Mouse (Mus musculus) heart, adult 2 months (tissue): ENCODE measurements around the gene Ccr2.

Experiments
- EP300 ChIP-seq: fragments of 200-500 bp; IDR thresholded peaks from 2 replicates; pipeline ENCODE4 v1.6.1; 2011; ENCODE audit warnings: low read depth, low read length, control low read depth; ENCODE audit not compliant: insufficient read depth
- POLR2A ChIP-seq: fragments of 200-500 bp; IDR thresholded peaks from 2 replicates; pipeline ENCODE4 v1.6.1; 2011; ENCODE audit warnings: mild to moderate bottlenecking, low read depth, low read length, control low read depth; ENCODE audit not compliant: insufficient read depth

DNA sequence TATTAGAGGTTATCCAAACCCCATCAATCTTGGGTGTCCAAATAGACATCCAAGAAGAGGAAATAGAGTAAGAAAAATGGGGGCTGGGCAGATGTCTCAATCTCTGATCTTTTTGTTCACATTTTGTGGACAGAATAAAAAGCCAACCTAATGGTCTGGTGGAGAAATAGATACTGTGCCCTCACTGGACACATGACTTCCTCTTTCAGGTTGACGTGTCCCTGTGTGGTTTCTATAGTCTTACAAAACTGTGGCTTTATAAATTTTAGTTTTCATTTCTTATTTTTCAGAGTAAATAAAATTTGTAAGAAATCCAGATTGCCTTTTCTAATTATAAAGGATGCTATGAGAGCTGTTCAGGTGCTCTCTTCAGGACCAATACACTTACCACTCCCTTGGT, 41.9 kb downstream of the Ccr2 start:
- TF ChIP-seq POLR2A (no peak), EP300 (no peak)
